Mouse (Mus musculus) MEL (cell line): Measurements from ENCODE around the gene BC025920. TPM values are rescaled to one million over a fixed set of nuclear protein-coding genes. Genes with fewer than 3 reads are reported as not detected.

ENCODE experiments used
- DNase-seq: peaks from one replicate; pipeline ENCODE4 v3.0.0; 2011; ENCODE audit warnings: low read depth, low spot score
- H3K27ac ChIP-seq: 2 replicates; pipeline ENCODE4 v1.5.1; 2012; ENCODE audit warnings: low read depth, mild to moderate bottlenecking, control low read depth, low read length, moderate library complexity; ENCODE audit not compliant: control insufficient read depth
- H3K27me3 ChIP-seq, 2 experiments: fragments of 150-350 bp in 1 of 2; sonication (generic) in 1 of 2; 2 replicates each; pipeline ENCODE4 v1.6.1; 2012; ENCODE audit warnings: low read length in 2 of 2, mild to moderate bottlenecking in 2 of 2, improper control_type of control experiment in 1 of 2, moderate library complexity in 1 of 2; ENCODE audit not compliant: insufficient read depth in 2 of 2, control insufficient read depth in 1 of 2
- H3K36me3 ChIP-seq, 2 experiments: 2 replicates each; pipeline ENCODE4 v1.6.1; 2012 to 2014; ENCODE audit warnings: low read length in 2 of 2, improper control_type of control experiment in 1 of 2, inconsistent platforms in 1 of 2, mild to moderate bottlenecking in 1 of 2; ENCODE audit not compliant: insufficient read depth in 2 of 2, control insufficient read depth in 1 of 2
- H3K4me1 ChIP-seq, 2 experiments: fragments of 150-350 bp in 1 of 2; sonication (generic) in 1 of 2; 2 replicates each; pipeline ENCODE4 v1.6.1; 2012; ENCODE audit warnings: low read length in 2 of 2, improper control_type of control experiment in 1 of 2, mild to moderate bottlenecking in 1 of 2; ENCODE audit not compliant: insufficient read depth in 2 of 2, control insufficient read depth in 1 of 2
- H3K4me3 ChIP-seq, 2 experiments: fragments of 150-350 bp in 1 of 2; sonication (generic) in 1 of 2; 2 replicates each; pipeline ENCODE4 v1.5.1; 2012; ENCODE audit warnings: low read depth in 2 of 2, low read length in 2 of 2, mild to moderate bottlenecking in 2 of 2, moderate library complexity in 2 of 2, control low read depth in 1 of 2, improper control_type of control experiment in 1 of 2; ENCODE audit not compliant: control insufficient read depth in 1 of 2, insufficient read depth in 1 of 2
- H3K79me2 ChIP-seq: 2 replicates; pipeline ENCODE4 v1.6.1; 2012; ENCODE audit warnings: mild to moderate bottlenecking, low read length, moderate library complexity; ENCODE audit not compliant: control insufficient read depth, poor library complexity, insufficient read depth
- H3K9ac ChIP-seq: 2 replicates; pipeline ENCODE4 v1.6.1; 2012; ENCODE audit warnings: low read depth, mild to moderate bottlenecking, control low read depth, low read length, moderate library complexity; ENCODE audit not compliant: control insufficient read depth, poor library complexity, severe bottlenecking
- H3K9me3 ChIP-seq: fragments of 150-350 bp; sonication (generic); replicated peaks from 2 replicates; pipeline ENCODE4 v1.6.1; 2012; ENCODE audit warnings: mild to moderate bottlenecking, low read length, improper control_type of control experiment, moderate library complexity; ENCODE audit not compliant: insufficient read depth
- BHLHE40 ChIP-seq: IDR thresholded peaks from 2 replicates; pipeline ENCODE4 v1.6.1; 2012; ENCODE audit warnings: low read depth, mild to moderate bottlenecking, inconsistent platforms, low read length, improper control_type of control experiment, borderline replicate concordance
- CHD1 ChIP-seq: IDR thresholded peaks from 2 replicates; pipeline ENCODE4 v1.6.1; 2012; ENCODE audit warnings: low read depth, mild to moderate bottlenecking, inconsistent platforms, low read length, improper control_type of control experiment
- E2F4 ChIP-seq: IDR thresholded peaks from 2 replicates; pipeline ENCODE4 v1.6.1; 2011; ENCODE audit warnings: low read depth, low read length, improper control_type of control experiment, borderline replicate concordance
- ELF1 ChIP-seq: IDR thresholded peaks from 2 replicates; pipeline ENCODE4 v1.6.1; 2014; ENCODE audit warnings: low read depth, mild to moderate bottlenecking, inconsistent platforms, low read length, improper control_type of control experiment, moderate library complexity
- EP300 ChIP-seq, 2 experiments: IDR thresholded peaks; 2 replicates each; pipeline ENCODE4 v1.6.1; 2011; ENCODE audit warnings: improper control_type of control experiment in 2 of 2, low read length in 2 of 2, low read depth in 1 of 2, mild to moderate bottlenecking in 1 of 2
- HCFC1 ChIP-seq: IDR thresholded peaks from 2 replicates; pipeline ENCODE4 v1.6.1; 2012; ENCODE audit warnings: low read depth, mild to moderate bottlenecking, inconsistent platforms, low read length, improper control_type of control experiment, moderate library complexity
- JUND ChIP-seq: IDR thresholded peaks from 2 replicates; pipeline ENCODE4 v1.6.1; 2011; ENCODE audit warnings: low read depth, mild to moderate bottlenecking, improper control_type of control experiment, low read length
- KAT2A ChIP-seq: conservative IDR thresholded peaks from 2 replicates; pipeline ENCODE4 v1.6.1; 2012; ENCODE audit warnings: low read depth, low read length, improper control_type of control experiment, inconsistent platforms
- MAX ChIP-seq: IDR thresholded peaks from 2 replicates; pipeline ENCODE4 v1.6.1; 2011; ENCODE audit warnings: low read length, improper control_type of control experiment
- MEF2A ChIP-seq: IDR thresholded peaks from 2 replicates; pipeline ENCODE4 v1.6.1; 2014; ENCODE audit warnings: low read depth, mild to moderate bottlenecking, inconsistent platforms, low read length, improper control_type of control experiment; ENCODE audit not compliant: poor library complexity, insufficient replicate concordance, severe bottlenecking; ENCODE audit errors: extremely low read depth
- MXI1 ChIP-seq: IDR thresholded peaks from 2 replicates; pipeline ENCODE4 v1.6.1; 2011; ENCODE audit warnings: mild to moderate bottlenecking, low read depth, low read length, improper control_type of control experiment
- MYB ChIP-seq: IDR thresholded peaks from 2 replicates; pipeline ENCODE4 v1.6.1; 2011; ENCODE audit warnings: mild to moderate bottlenecking, low read depth, low read length, improper control_type of control experiment
- NELFE ChIP-seq: IDR thresholded peaks from 2 replicates; pipeline ENCODE4 v1.6.1; 2011; ENCODE audit warnings: low read depth, low read length, improper control_type of control experiment
- NRF1 ChIP-seq: IDR thresholded peaks from 2 replicates; pipeline ENCODE4 v1.6.1; 2014; ENCODE audit warnings: low read depth, mild to moderate bottlenecking, inconsistent platforms, low read length, improper control_type of control experiment, moderate library complexity; ENCODE audit not compliant: poor library complexity, insufficient read depth, severe bottlenecking
- POLR2A ChIP-seq, 2 experiments: IDR thresholded peaks; 2 replicates each; pipeline ENCODE4 v1.6.1; 2011 to 2012; ENCODE audit warnings: low read length in 2 of 2, mild to moderate bottlenecking in 2 of 2, control low read depth in 1 of 2, improper control_type of control experiment in 1 of 2, low read depth in 1 of 2, moderate library complexity in 1 of 2; ENCODE audit not compliant: control insufficient read depth in 1 of 2, insufficient read depth in 1 of 2, poor library complexity in 1 of 2
- POLR2AphosphoS5 ChIP-seq: IDR thresholded peaks from 2 replicates; pipeline ENCODE4 v1.6.1; 2012; ENCODE audit warnings: low read depth, borderline replicate concordance, mild to moderate bottlenecking, inconsistent platforms, low read length, moderate library complexity, mixed read lengths
- RAD21 ChIP-seq: IDR thresholded peaks from 2 replicates; pipeline ENCODE4 v1.6.1; 2011; ENCODE audit warnings: mild to moderate bottlenecking, low read depth, low read length, improper control_type of control experiment
- RCOR1 ChIP-seq: IDR thresholded peaks from 2 replicates; pipeline ENCODE4 v1.6.1; 2012; ENCODE audit warnings: low read depth, mild to moderate bottlenecking, inconsistent platforms, low read length, improper control_type of control experiment
- SMC3 ChIP-seq: IDR thresholded peaks from 2 replicates; pipeline ENCODE4 v1.6.1; 2011; ENCODE audit warnings: low read depth, low read length, improper control_type of control experiment
- TCF12 ChIP-seq: IDR thresholded peaks from 2 replicates; pipeline ENCODE4 v1.6.1; 2014; ENCODE audit warnings: low read depth, mild to moderate bottlenecking, inconsistent platforms, low read length, improper control_type of control experiment, moderate library complexity
- UBTF ChIP-seq: IDR thresholded peaks from 2 replicates; pipeline ENCODE4 v1.6.1; 2012; ENCODE audit warnings: low read depth, mild to moderate bottlenecking, inconsistent platforms, low read length, improper control_type of control experiment, moderate library complexity, borderline replicate concordance; ENCODE audit not compliant: insufficient read depth
- USF1 ChIP-seq: IDR thresholded peaks from 2 replicates; pipeline ENCODE4 v1.6.1; 2014; ENCODE audit warnings: low read depth, mild to moderate bottlenecking, inconsistent platforms, low read length, improper control_type of control experiment, moderate library complexity
- ZKSCAN1 ChIP-seq: IDR thresholded peaks from 2 replicates; pipeline ENCODE4 v1.6.1; 2012; ENCODE audit warnings: low read depth, mild to moderate bottlenecking, inconsistent platforms, low read length, improper control_type of control experiment, moderate library complexity
- ZMIZ1 ChIP-seq: IDR thresholded peaks from 2 replicates; pipeline ENCODE4 v1.6.1; 2012; ENCODE audit warnings: low read depth, mild to moderate bottlenecking, inconsistent platforms, low read length, improper control_type of control experiment, moderate library complexity
- ZNF384 ChIP-seq: IDR thresholded peaks from 2 replicates; pipeline ENCODE4 v1.6.1; 2012; ENCODE audit warnings: low read depth, mild to moderate bottlenecking, inconsistent platforms, low read length, improper control_type of control experiment
- polyA plus RNA-seq, 2 experiments: library from polyadenylated mRNA; stranded (reverse) in 1 of 2; unstranded in 1 of 2; fragments of >175 nt in 1 of 2; fragments of >200 nt in 1 of 2; gene quantifications; 2 replicates each; pipeline versions ENCODE4 v1.2.1 to v1.2.4; 2012; ENCODE audit warnings: low replicate concordance in 2 of 2, low read depth in 1 of 2; ENCODE audit not compliant: insufficient read length in 2 of 2, insufficient read depth in 1 of 2, missing spikeins in 1 of 2
- total RNA-seq: library from RNA; depleted of rRNA; stranded (reverse); fragments of 300-350 nt; gene quantifications from 2 replicates; pipeline ENCODE4 v1.2.3, GENCODE M21; 2012

Gene BC025920
- total and polyA plus RNA-seq, 3 experiments: 1.1 to 1.7 TPM; not detected in 1

DNA sequence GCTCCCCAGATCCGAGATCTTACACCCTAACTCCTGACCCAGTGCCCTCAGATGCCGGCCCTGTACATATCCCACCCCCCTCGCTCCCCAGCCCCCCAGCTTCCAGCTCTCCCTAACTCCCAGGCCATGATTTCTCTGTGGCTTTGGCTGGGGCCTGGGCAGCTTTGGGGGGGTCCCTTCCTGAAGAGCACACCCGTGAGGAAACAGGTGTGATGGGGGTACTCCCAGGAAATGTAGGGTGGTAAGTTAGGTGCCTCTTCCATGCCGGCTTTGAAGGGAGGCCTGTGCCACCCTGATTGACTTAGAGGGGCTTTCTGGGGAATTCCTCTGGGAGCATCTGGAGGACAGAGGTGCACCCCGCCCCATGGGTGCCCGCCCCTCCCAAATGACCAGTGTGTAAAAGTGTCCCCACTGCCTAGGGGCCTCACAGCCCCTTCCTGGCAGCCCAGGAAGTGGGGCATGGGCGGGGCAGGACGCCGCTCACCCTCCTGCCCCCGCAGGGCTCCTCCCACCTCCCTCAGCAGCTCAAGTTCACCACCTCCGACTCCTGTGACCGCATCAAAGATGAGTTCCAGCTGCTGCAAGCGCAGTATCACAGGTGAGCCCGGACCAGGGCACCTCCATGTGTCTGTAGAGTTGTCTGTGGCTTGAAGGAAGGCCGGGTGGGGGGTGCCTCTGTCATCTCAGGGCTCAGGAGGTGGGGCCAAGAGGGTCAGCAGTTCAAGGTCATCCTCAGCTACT, 45.2 kb upstream of the BC025920 start (continued):
- no peak for TF ChIP-seq ZNF384
- TF ChIP-seq MYB: no peak
- no peak for TF ChIP-seq ZMIZ1
- no peak for TF ChIP-seq SMC3
- no peak for TF ChIP-seq USF1
- TF ChIP-seq KAT2A: no peak
- no peak for TF ChIP-seq EP300 (IDR thresholded peaks at IDR 0.05; ENCODE audit: low read depth in 1 of 2, low read length in 2 of 2)
- TF ChIP-seq ZKSCAN1: no peak
- TF ChIP-seq POLR2A (IDR thresholded peaks at IDR 0.05; ENCODE audit: control insufficient read depth in 1 of 2, insufficient read depth in 1 of 2, low read depth in 1 of 2, low read length in 2 of 2, poor library complexity in 1 of 2): peak in 1 of 2 experiments; percentile 47; a peak in 1 of 4 replicates
- no peak for TF ChIP-seq UBTF
- TF ChIP-seq, all 39 proteins: peak for 6

DNA sequence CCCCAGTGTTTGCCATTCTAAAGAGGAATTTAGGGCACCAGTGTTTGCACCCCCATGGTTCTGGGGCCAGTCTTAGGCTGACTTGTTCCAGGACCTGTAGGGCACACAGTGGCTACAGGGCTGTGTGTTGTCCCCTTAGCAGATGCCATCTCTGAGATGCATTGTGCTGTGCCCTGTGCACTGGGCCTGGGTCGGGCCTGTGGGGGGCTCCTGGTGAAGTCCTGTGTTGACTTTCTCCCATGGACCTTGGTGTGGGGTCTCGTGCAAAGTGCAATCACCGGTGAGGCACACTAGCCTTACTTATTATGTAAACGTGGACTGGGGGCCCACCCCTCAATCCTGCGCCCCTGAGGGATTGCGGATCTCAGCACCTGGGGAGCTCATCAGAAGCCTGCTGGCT, 43.7 kb upstream of the BC025920 start:
- Histone ChIP-seq H3K9ac (no peak overlapping the region), H3K27me3 (no peaks in the 10 kb centered on the region), H3K4me3 (no peak overlapping the region), H3K79me2 (peaks cover 27% of the 10 kb centered on the region)
- TF ChIP-seq E2F4: no peak
- TF ChIP-seq CHD1: no peak
- no peak for TF ChIP-seq EP300 (IDR thresholded peaks at IDR 0.05; ENCODE audit: low read depth in 1 of 2, low read length in 2 of 2)
- no peak for TF ChIP-seq ELF1
- no peak for TF ChIP-seq MAX
- no peak for TF ChIP-seq POLR2A (IDR thresholded peaks at IDR 0.05; ENCODE audit: control insufficient read depth in 1 of 2, insufficient read depth in 1 of 2, low read depth in 1 of 2, low read length in 2 of 2, poor library complexity in 1 of 2)
- no peak for TF ChIP-seq KAT2A
- TF ChIP-seq NRF1: no peak
- TF ChIP-seq MEF2A: no peak
- TF ChIP-seq RCOR1: no peak
- no peak for TF ChIP-seq TCF12
- TF ChIP-seq ZKSCAN1: no peak
- no peak for TF ChIP-seq JUND
- no peak for TF ChIP-seq HCFC1
- no peak for TF ChIP-seq UBTF
- TF ChIP-seq BHLHE40: no peak
- TF ChIP-seq MXI1: no peak
- TF ChIP-seq RAD21: no peak
- no peak for TF ChIP-seq POLR2AphosphoS5
- no peak for TF ChIP-seq NELFE
- TF ChIP-seq, all 39 proteins: peak for 0
- no peak for DNase-seq
- Histone ChIP-seq H3K27ac (no peak overlapping the region), H3K9me3 (no peaks in the 10 kb centered on the region), H3K36me3 (peaks cover 2 to 11% of the 10 kb centered on the region in 2 experiments; a peak in 2 of 4 replicates), H3K4me1 (peaks cover 0 to 11% of the 10 kb centered on the region in 2 experiments; a peak in 3 of 4 replicates)
